In genomic region chr11:80809993-80810821, GRCm38 (mm10) we compare ENCODE assay signal across 8 mouse cellular contexts. TPM values are rescaled to one million over a fixed set of nuclear protein-coding genes. Genes with fewer than 3 reads are reported as not detected.
DNase-seq lines count a peak whose midpoint lies in the region; ATAC-seq lines count a peak whose summit lies in the region.

Tmem98 (plus strand) TSS chr11:80810175.

- H3K4me1 ChIP-seq in heart, embryonic 10.5 days: peaks cover 38% of the 10 kb centered on the region
- peaks cover 27% of the 10 kb centered on the region for H3K4me1 ChIP-seq in lung, embryonic 15.5 days

- H3K4me2 ChIP-seq in lung, embryonic 15.5 days: peak within 1 kb of the TSS; percentile 80

- peak; percentile 22 to 43 for DNase-seq in urinary bladder, adult 18-20 months (ENCODE audit: low spot score in 2 of 2)
- DNase-seq in urinary bladder, postnatal 10 days (ENCODE audit: low spot score): no peak
- peak; percentile 65 for DNase-seq in embryo, embryonic 10.5 days (ENCODE audit: low spot score)
- DNase-seq in heart, embryonic 10.5 days (ENCODE audit: low spot score): peak; percentile 78
- peak; percentile 64 for DNase-seq in kidney, postnatal 14 days
- DNase-seq in retina, postnatal 1 day: peak; percentile 79
- no peak for DNase-seq in adipocyte (ENCODE audit: low spot score)

- peak within 1 kb of the TSS; percentile 81 for H3K4me3 ChIP-seq in heart, embryonic 10.5 days
- peak within 1 kb of the TSS; percentile 59 for H3K4me3 ChIP-seq in lung, embryonic 15.5 days

- ATAC-seq in lung, embryonic 15.5 days (ENCODE audit: borderline replicate concordance, extremely low read depth, low FRiP score, low TSS enrichment): peak; percentile 85

- peak within 1 kb of the TSS; percentile 81 for H3K9ac ChIP-seq in lung, embryonic 15.5 days

- peak within 1 kb of the TSS; percentile 96 for H3K27ac ChIP-seq in heart, embryonic 10.5 days
- peak within 1 kb of the TSS; percentile 91 for H3K27ac ChIP-seq in lung, embryonic 15.5 days

- 2% methylated on average over 35 of the region's 54 CpGs for WGBS in heart, embryonic 10.5 days
- under 1% methylated on average over 54 of the region's 54 CpGs for WGBS in lung, embryonic 15.5 days

- H3K27me3 ChIP-seq in heart, embryonic 10.5 days (ENCODE audit: insufficient read depth, poor library complexity, severe bottlenecking): no peaks in the 10 kb centered on the region
- H3K27me3 ChIP-seq in lung, embryonic 15.5 days: no peaks in the 10 kb centered on the region

- H3K36me3 ChIP-seq in heart, embryonic 10.5 days: peaks cover 32% of the 10 kb centered on the region
- H3K36me3 ChIP-seq in lung, embryonic 15.5 days: peaks cover 24% of the 10 kb centered on the region

- no peaks in the 10 kb centered on the region for H3K9me3 ChIP-seq in heart, embryonic 10.5 days
- no peaks in the 10 kb centered on the region for H3K9me3 ChIP-seq in lung, embryonic 15.5 days

RNA-seq across cellular contexts. Expression of gene Tmem98, which starts in this region (rescaled TPM):
- polyA plus RNA-seq in heart, embryonic 10.5 days (2016; fragmentation: Nextera tagmentation; extraction: Ambion mirVana): 109 and 151 TPM in 2 replicates
- polyA plus RNA-seq in lung, embryonic 15.5 days (2015; fragmentation: Nextera tagmentation; extraction: Ambion mirVana): 132 and 133 TPM in 2 replicates

Comparison
In these comparisons a context has a peak if more than half of its experiments do, and no peak if none do; other contexts are left out.
1. DNase-seq: peak in urinary bladder, adult 18-20 months (2 of 2), embryo, embryonic 10.5 days (single experiment), heart, embryonic 10.5 days (single experiment), kidney, postnatal 14 days (single experiment) and retina, postnatal 1 day (single experiment); none in urinary bladder, postnatal 10 days (single experiment) and adipocyte (single experiment).